ENCODE assay signal across 11 mouse cellular contexts in genomic region chr4:114897853-114898252, GRCm38 (mm10). TPM values are rescaled to one million over a fixed set of nuclear protein-coding genes. Genes with fewer than 3 reads are reported as not detected.
DNase-seq lines count a peak whose midpoint lies in the region; ATAC-seq lines count a peak whose summit lies in the region.
"Had no signal": no experiment of that assay in that cellular context is flagged by ENCODE, and none has a peak within 500 bp of the region (broad histone marks: within the 10 kb centered on the region; RNA-seq: fewer than 3 reads in every experiment).

No protein-coding gene starts in this region.

- peak; percentile 52 to 57; a peak in 3 of 4 replicates for ATAC-seq in hematopoietic stem cell, adult 5-6 weeks (replicated peaks in 1 of 2; ENCODE audit: insufficient read depth in 1 of 2, low FRiP score in 2 of 2, low TSS enrichment in 1 of 2, low read depth in 1 of 2, poor library complexity in 2 of 2, severe bottlenecking in 2 of 2)
- peak; percentile 45; the same call in 1 of the 2 replicates for ATAC-seq in monocyte, adult 5-6 weeks (replicated peaks; ENCODE audit: insufficient number of reproducible peaks, low FRiP score, low TSS enrichment, poor library complexity, severe bottlenecking)
- no peak for ATAC-seq in inflammation-experienced regulatory T-cells, adult 6 months

- peak; percentile 50 for DNase-seq in gastrocnemius, postnatal 10 days
- DNase-seq in gastrocnemius, postnatal 36 days: no peak
- DNase-seq in ovary, postnatal 36 days (ENCODE audit: low spot score): peak; percentile 32
- DNase-seq in ovary, postnatal 10 days (ENCODE audit: low spot score): no peak
- no peak for DNase-seq in left cerebral cortex, adult 18-20 months (ENCODE audit: low spot score in 2 of 2)

- intact Hi-C loops in gastrocnemius, postnatal 36 days (cut with DNase I): no loop called here

RNA-seq across cellular contexts. Expression of gene Foxd2, which starts 10.8 kb away (rescaled TPM):
- under 1 TPM; 0.85 to 0.90 TPM for total RNA-seq in gastrocnemius, postnatal 10 days (2021)
- under 1 TPM; 0.23 to 0.47 TPM for total RNA-seq in gastrocnemius, postnatal 36 days (2021)
- total RNA-seq in hematopoietic stem cell, adult 5-6 weeks (2017): 2.8 and 2.9 TPM in 2 replicates
- total RNA-seq in monocyte, adult 5-6 weeks (2017): 0.10 to 1.5 TPM (median 0.75 TPM) in 3 replicates
- under 1 TPM in 2 of 3 experiments, not detected in 1; 0.23 to 0.26 TPM for polyA plus RNA-seq in inflammation-experienced regulatory T-cells, adult 6 months (2017; shearing (Covaris generic))
- total RNA-seq in left cerebral cortex, adult 18-20 months (2021): under 1 TPM; 0.58 to 0.91 TPM

RNA-seq across cellular contexts. Expression of gene Foxe3, which starts 28.0 kb away (rescaled TPM):
- total RNA-seq in gastrocnemius, postnatal 10 days (2021): not detected
- not detected for total RNA-seq in gastrocnemius, postnatal 36 days (2021)
- not detected in 2 replicates for total RNA-seq in hematopoietic stem cell, adult 5-6 weeks (2017)
- not detected in 3 replicates for total RNA-seq in monocyte, adult 5-6 weeks (2017)
- polyA plus RNA-seq in inflammation-experienced regulatory T-cells, adult 6 months (2017; shearing (Covaris generic)): not detected
- total RNA-seq in left cerebral cortex, adult 18-20 months (2021): not detected
- total RNA-seq: ES-E14; left cerebral cortex, postnatal 10 days; neutrophil, adult 5-6 weeks had no signal

Comparison
In these comparisons a context has a peak if more than half of its experiments do, and no peak if none do; other contexts are left out.
1. DNase-seq: peak in gastrocnemius, postnatal 10 days (single experiment) and ovary, postnatal 36 days (single experiment); none in gastrocnemius, postnatal 36 days (0 of 2), ovary, postnatal 10 days (single experiment) and left cerebral cortex, adult 18-20 months (0 of 2).